Comparison of ENCODE assay signal across 11 mouse cellular contexts in genomic region chr9:37166899-37167298, GRCm38 (mm10). TPM values are rescaled to one million over a fixed set of nuclear protein-coding genes. Genes with fewer than 3 reads are reported as not detected.
DNase-seq lines count a peak whose midpoint lies in the region; TF ChIP-seq lines count a peak whose summit lies in the region.
"Had no signal": no experiment of that assay in that cellular context is flagged by ENCODE, and none has a peak within 500 bp of the region (broad histone marks: within the 10 kb centered on the region; RNA-seq: fewer than 3 reads in every experiment).

No protein-coding gene starts in this region.

- peak; percentile 46 to 47 for DNase-seq in cerebellum, postnatal 10 days
- no peak for DNase-seq in cerebellum, adult 9-10 months
- no peak for DNase-seq in layer of hippocampus, adult 2 months (ENCODE audit: low spot score in 2 of 2)
- DNase-seq in layer of hippocampus, adult 8-10 months (ENCODE audit: low spot score in 2 of 2) = no peak
- DNase-seq in 3T3-L1 (ENCODE audit: low read depth, low spot score) = peak; percentile 63
- peak; percentile 7 for DNase-seq in c-Kit-positive CD71-positive TER-119-positive erythroid progenitor cells, embryonic 14.5 days (ENCODE audit: low spot score)
- no peak for DNase-seq in adrenal gland, postnatal 25 days
- DNase-seq in urinary bladder, postnatal 4 days (ENCODE audit: low spot score in 2 of 2) = no peak
- DNase-seq: thymus, postnatal 36 days had no signal

- H3K4me3 ChIP-seq in layer of hippocampus, adult 2 months = no peak overlapping the region
- H3K4me3 ChIP-seq: heart, embryonic 15.5 days had no signal

- no peak overlapping the region for H3K27ac ChIP-seq in layer of hippocampus, adult 2 months
- H3K27ac ChIP-seq: heart, embryonic 15.5 days had no signal

- peak; percentile 70 for TF ChIP-seq CTCF in layer of hippocampus, adult 2 months (conservative IDR thresholded peaks at IDR 0.05)

RNA-seq across cellular contexts. Expression of gene Pknox2, which starts 19.7 kb away (rescaled TPM):
- 10 to 100 TPM; 41.1 to 41.2 TPM for total RNA-seq in layer of hippocampus, adult 2 months (2021)
- total RNA-seq in layer of hippocampus, adult 8-10 months (2022) = 10 to 100 TPM; 38.5 to 59.5 (median 43.0) TPM
- total RNA-seq in adrenal gland, postnatal 25 days (2021) = 1.9 and 2.2 TPM in 2 replicates
- total RNA-seq: megakaryocyte-erythroid progenitor cell, adult 5-6 weeks had no signal

RNA-seq across cellular contexts. Expression of gene Tmem218, which starts 41.1 kb away (rescaled TPM):
- 1 to 10 TPM; 6.2 to 8.1 TPM for total RNA-seq in layer of hippocampus, adult 2 months (2021)
- 1 to 10 TPM; 6.8 to 8.8 (median 7.4) TPM for total RNA-seq in layer of hippocampus, adult 8-10 months (2022)
- total RNA-seq in adrenal gland, postnatal 25 days (2021) = 4.5 and 4.7 TPM in 2 replicates

Comparison
In these comparisons a context has a peak if more than half of its experiments do, and no peak if none do; other contexts are left out.
1. DNase-seq: peak in cerebellum, postnatal 10 days (2 of 2), 3T3-L1 (single experiment) and c-Kit-positive CD71-positive TER-119-positive erythroid progenitor cells, embryonic 14.5 days (single experiment); none in cerebellum, adult 9-10 months (single experiment), layer of hippocampus, adult 2 months (0 of 2), layer of hippocampus, adult 8-10 months (0 of 2), adrenal gland, postnatal 25 days (single experiment) and urinary bladder, postnatal 4 days (0 of 2).
2. RNA of gene Pknox2, which starts 19.7 kb away (total RNA-seq): 38.5 to 59.5 TPM in layer of hippocampus, adult 8-10 months and 41.1 to 41.2 TPM in layer of hippocampus, adult 2 months; 1.9 to 2.2 TPM in adrenal gland, postnatal 25 days; every median in the first group is over 10 times any median in the second.